ENCODE assay signal across 8 mouse cellular contexts in genomic region chr15:100039001-100039701, GRCm38 (mm10). TPM values are rescaled to one million over a fixed set of nuclear protein-coding genes. Genes with fewer than 3 reads are reported as not detected.
DNase-seq lines count a peak whose midpoint lies in the region; ATAC-seq and TF ChIP-seq lines count a peak whose summit lies in the region.

No protein-coding gene starts in this region.

- H3K9ac ChIP-seq in embryonic facial prominence, embryonic 14.5 days (ENCODE audit: low read depth, low read length), result peak overlapping the region; percentile 98
- peak overlapping the region; percentile 98 for H3K9ac ChIP-seq in heart, embryonic 15.5 days
- peak overlapping the region; percentile 97 for H3K9ac ChIP-seq in liver, postnatal 0 days (replicated peaks)
- peak overlapping the region; percentile 99 for H3K9ac ChIP-seq in neural tube, embryonic 12.5 days

- peaks cover 23% of the 10 kb centered on the region for H3K4me1 ChIP-seq in embryonic facial prominence, embryonic 14.5 days (ENCODE audit: control insufficient read depth, insufficient read depth, low read length)
- peaks cover 22% of the 10 kb centered on the region for H3K4me1 ChIP-seq in heart, embryonic 15.5 days (replicated peaks)
- H3K4me1 ChIP-seq in liver, postnatal 0 days (ENCODE audit: insufficient read depth), result peaks cover 18% of the 10 kb centered on the region
- peaks cover 21% of the 10 kb centered on the region for H3K4me1 ChIP-seq in neural tube, embryonic 12.5 days
- peaks cover 12% of the 10 kb centered on the region for H3K4me1 ChIP-seq in thymus, adult 2 months (replicated peaks; ENCODE audit: control insufficient read depth, insufficient read depth, low read length)

- ATAC-seq in embryonic facial prominence, embryonic 14.5 days (ENCODE audit: low read depth), result peak; percentile 69
- no peak; the same call in none of the 2 replicates for ATAC-seq in heart, embryonic 15.5 days (replicated peaks; ENCODE audit: insufficient number of reproducible peaks, insufficient read depth, low FRiP score, low read depth)
- peak; percentile 52 for ATAC-seq in liver, postnatal 0 days
- ATAC-seq in neural tube, embryonic 12.5 days (ENCODE audit: low FRiP score, low read depth), result peak; percentile 84

- H3K4me3 ChIP-seq in embryonic facial prominence, embryonic 14.5 days (ENCODE audit: low read depth, low read length), result peak overlapping the region; percentile 93
- H3K4me3 ChIP-seq in heart, embryonic 15.5 days, result peak overlapping the region; percentile 91
- peak overlapping the region; percentile 90 for H3K4me3 ChIP-seq in liver, postnatal 0 days (ENCODE audit: low read depth, low read length)
- H3K4me3 ChIP-seq in neural tube, embryonic 12.5 days, result peak overlapping the region; percentile 94
- peak overlapping the region; percentile 54 for H3K4me3 ChIP-seq in thymus, adult 2 months (ENCODE audit: control insufficient read depth, insufficient read depth, low read length)

- H3K27ac ChIP-seq in embryonic facial prominence, embryonic 14.5 days (replicated peaks; ENCODE audit: low read depth, low read length), result peak overlapping the region; percentile 95
- peak overlapping the region; percentile 99 for H3K27ac ChIP-seq in heart, embryonic 15.5 days
- peak overlapping the region; percentile 97 for H3K27ac ChIP-seq in liver, postnatal 0 days (ENCODE audit: low read depth)
- peak overlapping the region; percentile 99 for H3K27ac ChIP-seq in neural tube, embryonic 12.5 days
- peak overlapping the region; percentile 36 for H3K27ac ChIP-seq in thymus, adult 2 months (ENCODE audit: control insufficient read depth, insufficient read depth, low read length)

- WGBS in embryonic facial prominence, embryonic 14.5 days, result 0% methylated on average over 19 of the region's 36 CpGs
- under 1% methylated on average over 34 of the region's 36 CpGs for WGBS in heart, embryonic 15.5 days
- WGBS in liver, postnatal 0 days (ENCODE audit: insufficient replicate concordance), result under 1% methylated on average over 36 of the region's 36 CpGs
- WGBS in neural tube, embryonic 12.5 days, result under 1% methylated on average over 36 of the region's 36 CpGs
- under 1% methylated on average over 36 of the region's 36 CpGs for WGBS in thymus, adult 2 months

- no peak; the same call in 1 of the 2 replicates for TF ChIP-seq CTCF in liver, postnatal 0 days (IDR thresholded peaks at IDR 0.05; ENCODE audit: low read depth)
- no peak for TF ChIP-seq CTCF in thymus, adult 2 months (IDR thresholded peaks at IDR 0.05; ENCODE audit: borderline replicate concordance, control insufficient read depth, extremely low read depth, insufficient read depth, low read length, poor library complexity)

- no peak for TF ChIP-seq EP300 in liver, postnatal 0 days (IDR thresholded peaks at IDR 0.05; ENCODE audit: low read depth)

- no peaks in the 10 kb centered on the region for H3K9me3 ChIP-seq in embryonic facial prominence, embryonic 14.5 days (ENCODE audit: control insufficient read depth, low read length)
- no peaks in the 10 kb centered on the region for H3K9me3 ChIP-seq in heart, embryonic 15.5 days (replicated peaks)
- no peaks in the 10 kb centered on the region for H3K9me3 ChIP-seq in liver, postnatal 0 days (ENCODE audit: low read length)
- H3K9me3 ChIP-seq in neural tube, embryonic 12.5 days, result no peaks in the 10 kb centered on the region

- no peak; the same call in 1 of the 2 replicates for TF ChIP-seq POLR2A in thymus, adult 2 months (IDR thresholded peaks at IDR 0.05; ENCODE audit: control insufficient read depth, extremely low read depth, insufficient read depth, low read length, poor library complexity)

- no peaks in the 10 kb centered on the region for H3K27me3 ChIP-seq in embryonic facial prominence, embryonic 14.5 days (replicated peaks; ENCODE audit: control insufficient read depth, insufficient read depth, low read length)
- no peaks in the 10 kb centered on the region for H3K27me3 ChIP-seq in heart, embryonic 15.5 days
- no peaks in the 10 kb centered on the region for H3K27me3 ChIP-seq in liver, postnatal 0 days (ENCODE audit: insufficient read depth, low read length)
- no peaks in the 10 kb centered on the region; the same call in 1 of the 2 replicates for H3K27me3 ChIP-seq in neural tube, embryonic 12.5 days (replicated peaks)
- H3K27me3 ChIP-seq in thymus, adult 2 months (ENCODE audit: control insufficient read depth, insufficient read depth, low read length), result no peaks in the 10 kb centered on the region; the same call in 1 of the 2 replicates

- H3K4me2 ChIP-seq in embryonic facial prominence, embryonic 14.5 days (ENCODE audit: low read depth, low read length), result peak overlapping the region; percentile 65
- peak overlapping the region; percentile 76 for H3K4me2 ChIP-seq in heart, embryonic 15.5 days
- H3K4me2 ChIP-seq in liver, postnatal 0 days (ENCODE audit: low read depth, low read length), result peak overlapping the region; percentile 98
- H3K4me2 ChIP-seq in neural tube, embryonic 12.5 days (replicated peaks), result peak overlapping the region; percentile 67

- DNase-seq in CD8-positive naive resting alpha-beta T cell, adult 2 months (ENCODE audit: low read depth in 2 of 2, low spot score in 2 of 2), result peak; percentile 54
- DNase-seq in adrenal gland, postnatal 25 days, result peak; percentile 48
- DNase-seq in embryonic facial prominence, embryonic 14.5 days (ENCODE audit: low spot score), result peak; percentile 66
- peak; percentile 73 for DNase-seq in kidney, postnatal 10 days
- peak; percentile 56 for DNase-seq in liver, postnatal 0 days
- peak; percentile 70 for DNase-seq in thymus, adult 2 months

- no peaks in the 10 kb centered on the region for H3K36me3 ChIP-seq in embryonic facial prominence, embryonic 14.5 days (ENCODE audit: control insufficient read depth, insufficient read depth, low read length)
- no peaks in the 10 kb centered on the region for H3K36me3 ChIP-seq in heart, embryonic 15.5 days
- H3K36me3 ChIP-seq in liver, postnatal 0 days (replicated peaks; ENCODE audit: insufficient read depth, low read length), result no peaks in the 10 kb centered on the region
- no peaks in the 10 kb centered on the region for H3K36me3 ChIP-seq in neural tube, embryonic 12.5 days
- no peaks in the 10 kb centered on the region for H3K36me3 ChIP-seq in thymus, adult 2 months (ENCODE audit: control insufficient read depth, insufficient read depth, low read length)

RNA-seq across cellular contexts. Expression of gene Dip2b, which starts 0.7 kb away (rescaled TPM):
- 17.9 and 19.9 TPM in 2 replicates for total RNA-seq in adrenal gland, postnatal 25 days (2021)
- 14.9 and 15.3 TPM in 2 replicates for polyA plus RNA-seq in embryonic facial prominence, embryonic 14.5 days (2014; fragmentation: Nextera tagmentation; extraction: Ambion mirVana)
- 11.4 and 13.7 TPM in 2 replicates for polyA plus RNA-seq in heart, embryonic 15.5 days (2015; fragmentation: Nextera tagmentation; extraction: Ambion mirVana)
- 2.1 and 2.3 TPM in 2 replicates for polyA plus RNA-seq in liver, postnatal 0 days (2015; fragmentation: Nextera tagmentation; extraction: Ambion mirVana)
- 24.7 and 26.9 TPM in 2 replicates for polyA plus RNA-seq in neural tube, embryonic 12.5 days (2016; fragmentation: Nextera tagmentation; extraction: Ambion mirVana)
- 18.1 and 22.2 TPM in 2 replicates for polyA plus RNA-seq in thymus, adult 2 months (2012; rRNA removed)

Comparison
In these comparisons a context has a peak if more than half of its experiments do, and no peak if none do; other contexts are left out.
1. H3K27ac ChIP-seq: peak in every context shown above with its lines; median percentile 99 in heart, embryonic 15.5 days; 99 in neural tube, embryonic 12.5 days; 97 in liver, postnatal 0 days; 95 in embryonic facial prominence, embryonic 14.5 days; 36 in thymus, adult 2 months.